ENCODE assay signal across 9 mouse cellular contexts in the genomic region with DNA sequence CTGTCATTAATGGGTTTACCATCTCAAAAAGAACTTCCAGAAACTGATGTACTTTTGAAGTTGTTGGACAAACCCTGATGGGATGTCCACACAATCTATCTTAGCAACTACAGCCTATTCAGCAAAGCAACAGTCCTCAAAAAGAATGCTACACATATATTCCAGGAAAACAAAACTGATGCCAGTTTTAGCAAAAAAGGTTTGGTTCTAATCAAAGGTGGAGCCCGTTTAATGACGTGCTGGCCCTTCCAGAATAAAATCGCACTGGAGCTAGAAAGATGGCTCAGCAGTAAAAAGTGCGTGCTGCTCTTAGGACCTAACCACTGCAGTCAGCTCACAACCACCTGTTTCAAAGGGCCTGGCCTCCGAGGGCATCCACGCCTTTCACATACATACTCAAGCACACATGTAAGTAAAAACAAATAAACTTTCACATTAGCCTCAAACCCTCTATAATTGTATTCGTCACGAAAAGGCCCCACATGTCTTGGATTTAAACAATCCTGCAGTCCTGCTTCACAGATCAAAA. TPM values are rescaled to one million over a fixed set of nuclear protein-coding genes. Genes with fewer than 3 reads are reported as not detected.
DNase-seq lines count a peak whose midpoint lies in the region; ATAC-seq and TF ChIP-seq lines count a peak whose summit lies in the region.
"Had no signal": no experiment of that assay in that cellular context is flagged by ENCODE, and none has a peak within 500 bp of the region (broad histone marks: within the 10 kb centered on the region; RNA-seq: fewer than 3 reads in every experiment).

No protein-coding gene starts in this region.

- H3K27me3 ChIP-seq in heart, embryonic 12.5 days (replicated peaks): no peaks in the 10 kb centered on the region
- no peaks in the 10 kb centered on the region for H3K27me3 ChIP-seq in hindbrain, postnatal 0 days (ENCODE audit: insufficient read depth, low read length)
- no peaks in the 10 kb centered on the region for H3K27me3 ChIP-seq in midbrain, postnatal 0 days (ENCODE audit: insufficient read depth, low read length)
- H3K27me3 ChIP-seq: Patski had no signal

- peak overlapping the region; percentile 48 for H3K4me2 ChIP-seq in heart, embryonic 12.5 days
- H3K4me2 ChIP-seq in hindbrain, postnatal 0 days (ENCODE audit: low read depth, low read length): peak overlapping the region; percentile 90
- H3K4me2 ChIP-seq in midbrain, postnatal 0 days (ENCODE audit: low read depth, low read length, poor library complexity, severe bottlenecking): peak overlapping the region; percentile 89

- no peak for TF ChIP-seq CTCF in hindbrain, postnatal 0 days (IDR thresholded peaks at IDR 0.05; ENCODE audit: low read depth)
- no peak for TF ChIP-seq CTCF in midbrain, postnatal 0 days (IDR thresholded peaks at IDR 0.05)

- no peak for DNase-seq in heart, postnatal 36 days
- no peak for DNase-seq in hindbrain, postnatal 0 days (ENCODE audit: low spot score)
- DNase-seq in midbrain, postnatal 0 days (ENCODE audit: low spot score): no peak
- DNase-seq in layer of hippocampus, postnatal 10 days (ENCODE audit: low spot score in 2 of 2): no peak
- no peak for DNase-seq in cerebellum, postnatal 4 days (ENCODE audit: low spot score in 2 of 2)
- no peak for DNase-seq in urinary bladder, postnatal 14 days (ENCODE audit: low spot score)

- intact Hi-C loops in heart, postnatal 36 days (cut with DNase I): no loop called here

- no peaks in the 10 kb centered on the region for H3K9me3 ChIP-seq in heart, embryonic 12.5 days (replicated peaks)
- no peaks in the 10 kb centered on the region for H3K9me3 ChIP-seq in hindbrain, postnatal 0 days (ENCODE audit: low read length)
- no peaks in the 10 kb centered on the region for H3K9me3 ChIP-seq in midbrain, postnatal 0 days (ENCODE audit: low read length)

- no peak overlapping the region for H3K9ac ChIP-seq in heart, embryonic 12.5 days
- H3K9ac ChIP-seq in hindbrain, postnatal 0 days (replicated peaks; ENCODE audit: low read length): peak overlapping the region; percentile 83
- H3K9ac ChIP-seq in midbrain, postnatal 0 days (replicated peaks; ENCODE audit: low read length, poor library complexity, severe bottlenecking): no peak overlapping the region

- H3K36me3 ChIP-seq in heart, embryonic 12.5 days: peaks cover 21% of the 10 kb centered on the region
- no peaks in the 10 kb centered on the region for H3K36me3 ChIP-seq in hindbrain, postnatal 0 days (ENCODE audit: insufficient read depth, low read length)
- H3K36me3 ChIP-seq in midbrain, postnatal 0 days (ENCODE audit: insufficient read depth, low read length): 0 out of 2 replicates have a peak, but pooled peaks cover 5% of the 10 kb centered on the region

- H3K27ac ChIP-seq in heart, embryonic 12.5 days (ENCODE audit: poor library complexity, severe bottlenecking): no peak overlapping the region
- no peak overlapping the region for H3K27ac ChIP-seq in brown adipose tissue, adult 24 weeks (replicated peaks; ENCODE audit: low read depth, low read length)
- H3K27ac ChIP-seq in hindbrain, postnatal 0 days: no peak overlapping the region
- no peak overlapping the region for H3K27ac ChIP-seq in midbrain, postnatal 0 days (ENCODE audit: low read depth, low read length)

- 75% methylated on average over 8 of the region's 8 CpGs for WGBS in heart, embryonic 12.5 days
- 70% methylated on average over 8 of the region's 8 CpGs for WGBS in hindbrain, postnatal 0 days
- WGBS in midbrain, postnatal 0 days: 70% methylated on average over 8 of the region's 8 CpGs

- H3K4me3 ChIP-seq in heart, embryonic 12.5 days: peak overlapping the region; percentile 15; the same call in 1 of the 2 replicates
- H3K4me3 ChIP-seq in brown adipose tissue, adult 24 weeks (ENCODE audit: insufficient read depth, low read depth, low read length): peak overlapping the region; percentile 42
- H3K4me3 ChIP-seq in hindbrain, postnatal 0 days (ENCODE audit: low read length): peak overlapping the region; percentile 83
- H3K4me3 ChIP-seq in midbrain, postnatal 0 days (ENCODE audit: low read depth, low read length): peak overlapping the region; percentile 94

- peaks cover 30% of the 10 kb centered on the region for H3K4me1 ChIP-seq in heart, embryonic 12.5 days (replicated peaks)
- peaks cover 6% of the 10 kb centered on the region for H3K4me1 ChIP-seq in brown adipose tissue, adult 24 weeks (ENCODE audit: control insufficient read depth, insufficient read depth, insufficient read length, low read length)
- peaks cover 4% of the 10 kb centered on the region; the same call in 1 of the 2 replicates for H3K4me1 ChIP-seq in hindbrain, postnatal 0 days (ENCODE audit: insufficient read depth, low read length)
- peaks cover 7% of the 10 kb centered on the region; the same call in 1 of the 2 replicates for H3K4me1 ChIP-seq in midbrain, postnatal 0 days (ENCODE audit: insufficient read depth, low read length)

- no peak for ATAC-seq in heart, embryonic 12.5 days (ENCODE audit: insufficient number of reproducible peaks, low FRiP score)
- ATAC-seq in hindbrain, postnatal 0 days: no peak
- ATAC-seq in midbrain, postnatal 0 days (ENCODE audit: low FRiP score): no peak
- ATAC-seq: Patski had no signal

RNA-seq across cellular contexts. Expression of a gene that starts 18.8 kb away (rescaled TPM):
- 17.6 and 17.8 TPM in 2 replicates for polyA plus RNA-seq in heart, embryonic 12.5 days (2016; fragmentation: Nextera tagmentation; extraction: Ambion mirVana)
- total RNA-seq in heart, postnatal 36 days (2021): 10 to 100 TPM; 53.9 to 56.4 TPM
- polyA plus RNA-seq in brown adipose tissue, adult 24 weeks (2012; ENCODE audit: insufficient read depth, insufficient read length, missing spikeins): 21.9 and 31.4 TPM in 2 replicates
- 19.7 and 30.8 TPM in 2 replicates for total RNA-seq in hindbrain, postnatal 0 days (2014; rRNA removed)
- polyA plus RNA-seq in hindbrain, postnatal 0 days (2015; fragmentation: Nextera tagmentation; extraction: Ambion mirVana): 7.0 and 7.1 TPM in 2 replicates
- 34.1 and 40.4 TPM in 2 replicates for total RNA-seq in midbrain, postnatal 0 days (2014; rRNA removed)
- 4.9 and 7.2 TPM in 2 replicates for polyA plus RNA-seq in midbrain, postnatal 0 days (2015; fragmentation: Nextera tagmentation; extraction: Ambion mirVana)
- 10 to 100 TPM; 63.7 to 72.4 TPM for total RNA-seq in layer of hippocampus, postnatal 10 days (2021)

Comparison
In these comparisons a context has a peak if more than half of its experiments do, and no peak if none do; other contexts are left out.
1. H3K4me3 ChIP-seq: peak in every context shown above with its lines; median percentile 94 in midbrain, postnatal 0 days; 83 in hindbrain, postnatal 0 days; 42 in brown adipose tissue, adult 24 weeks; 15 in heart, embryonic 12.5 days.